Mouse (Mus musculus): ENCODE data around the gene Sh3bp5.

- TF ChIP-seq TAL1 (IDR thresholded peaks at IDR 0.05; ENCODE audit: low read length) (no peak), GATA1 (IDR thresholded peaks at IDR 0.05; ENCODE audit: low read length) (no peak)
Measured at GRCm38 (mm10) chr14:31398819-31399218, 37.1 kb downstream of the Sh3bp5 start.
